Mouse (Mus musculus) heart, embryonic 10.5 days (tissue): ENCODE data around the gene Lgals2. TPM values are rescaled to one million over a fixed set of nuclear protein-coding genes. Genes with fewer than 3 reads are reported as not detected.

Experiments
- DNase-seq: peaks from one replicate; pipeline ENCODE4 v3.0.0-alpha.2; 2017; ENCODE audit warnings: low spot score
- H3K27ac ChIP-seq: fragments of 300-500 bp; sonication (generic); 2 replicates; pipeline ENCODE4 v1.5.1; 2016; ENCODE audit warnings: mild to moderate bottlenecking
- H3K27me3 ChIP-seq: fragments of 300-500 bp; sonication (generic); 2 replicates; pipeline ENCODE4 v1.6.1; 2016; ENCODE audit warnings: mild to moderate bottlenecking; ENCODE audit not compliant: poor library complexity, insufficient read depth, severe bottlenecking
- H3K36me3 ChIP-seq: fragments of 300-500 bp; sonication (generic); 2 replicates; pipeline ENCODE4 v1.6.1; 2016; ENCODE audit warnings: mild to moderate bottlenecking, moderate library complexity
- H3K4me1 ChIP-seq: fragments of 300-500 bp; sonication (generic); 2 replicates; pipeline ENCODE4 v1.6.1; 2016; ENCODE audit warnings: mild to moderate bottlenecking
- H3K4me3 ChIP-seq: fragments of 300-500 bp; sonication (generic); 2 replicates; pipeline ENCODE4 v1.5.1; 2016; ENCODE audit warnings: mild to moderate bottlenecking, moderate library complexity
- H3K9me3 ChIP-seq: fragments of 300-500 bp; sonication (generic); 2 replicates; pipeline ENCODE4 v1.6.1; 2016; ENCODE audit warnings: mild to moderate bottlenecking, moderate library complexity
- WGBS: fragments of 180-500 bp; shearing (Covaris S2); methylation state at CpG from one replicate; pipeline ENCODE4 v1.1.7; 2016; 5-methylcytosine and 5-hydroxymethylcytosine counted together
- polyA plus RNA-seq: library from polyadenylated mRNA; unstranded; fragments of >200 nt; fragmentation: Nextera tagmentation; extraction: Ambion mirVana; gene quantifications from 2 replicates; pipeline ENCODE4 v1.2.1, GENCODE M21; 2016

Lgals2 gene
- polyA plus RNA-seq, 1 experiment from 2014 or later: 2.2 TPM

DNA sequence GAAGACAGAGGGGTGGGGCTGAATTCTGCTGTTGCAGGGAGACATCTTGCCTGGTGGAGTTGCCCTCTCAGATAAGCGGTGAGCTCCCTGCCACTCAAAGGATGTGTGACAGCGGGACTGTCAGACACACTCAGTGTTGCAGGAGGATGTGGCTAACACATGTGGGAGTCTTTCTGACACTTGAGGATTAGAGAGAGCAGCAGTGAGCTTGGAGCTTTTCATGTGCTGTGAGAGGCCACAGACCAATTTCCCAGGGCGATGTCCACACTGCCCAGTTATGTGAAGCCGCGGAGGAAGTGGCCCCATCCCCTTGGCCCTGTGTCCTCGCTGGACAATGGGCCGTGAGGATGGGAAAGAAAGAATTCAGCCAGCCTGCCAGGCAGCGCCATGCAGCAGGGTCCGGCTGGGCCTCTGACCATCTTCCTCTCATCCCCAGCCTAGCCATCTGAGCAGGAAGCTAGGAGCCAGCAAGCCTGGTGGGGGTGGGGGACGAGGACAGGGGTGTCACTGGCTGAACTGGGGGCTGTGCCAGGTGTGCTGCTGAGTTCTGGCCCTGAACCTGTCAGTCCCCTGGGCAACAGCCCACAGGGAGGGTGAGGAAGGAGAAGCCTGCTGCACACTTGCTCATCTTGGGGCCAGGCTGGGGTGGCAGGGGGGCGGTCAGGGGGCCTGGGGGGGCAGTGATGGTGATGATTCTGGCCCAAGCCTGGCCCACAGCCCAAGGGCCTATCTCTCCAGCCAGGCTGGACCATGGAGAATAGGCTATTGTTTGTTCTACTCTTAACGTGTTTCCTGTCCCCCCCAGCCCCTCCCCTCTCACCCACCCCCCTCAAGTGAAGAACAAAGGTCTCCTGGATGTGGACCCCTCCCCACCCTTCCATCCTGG, 19.9 kb downstream of the Lgals2 start:
- Histone ChIP-seq H3K9me3 (no peaks in the 10 kb centered on the region), H3K4me3 (no peak overlapping the region), H3K27ac (peak overlapping the region; percentile 94), H3K4me1 (peaks cover 76% of the 10 kb centered on the region), H3K36me3 (no peaks in the 10 kb centered on the region), H3K27me3 (0 out of 2 replicates have a peak, but pooled peaks cover 4% of the 10 kb centered on the region)
- no peak for DNase-seq
- 9% methylated on average over 11 of the region's 12 CpGs for WGBS

DNA sequence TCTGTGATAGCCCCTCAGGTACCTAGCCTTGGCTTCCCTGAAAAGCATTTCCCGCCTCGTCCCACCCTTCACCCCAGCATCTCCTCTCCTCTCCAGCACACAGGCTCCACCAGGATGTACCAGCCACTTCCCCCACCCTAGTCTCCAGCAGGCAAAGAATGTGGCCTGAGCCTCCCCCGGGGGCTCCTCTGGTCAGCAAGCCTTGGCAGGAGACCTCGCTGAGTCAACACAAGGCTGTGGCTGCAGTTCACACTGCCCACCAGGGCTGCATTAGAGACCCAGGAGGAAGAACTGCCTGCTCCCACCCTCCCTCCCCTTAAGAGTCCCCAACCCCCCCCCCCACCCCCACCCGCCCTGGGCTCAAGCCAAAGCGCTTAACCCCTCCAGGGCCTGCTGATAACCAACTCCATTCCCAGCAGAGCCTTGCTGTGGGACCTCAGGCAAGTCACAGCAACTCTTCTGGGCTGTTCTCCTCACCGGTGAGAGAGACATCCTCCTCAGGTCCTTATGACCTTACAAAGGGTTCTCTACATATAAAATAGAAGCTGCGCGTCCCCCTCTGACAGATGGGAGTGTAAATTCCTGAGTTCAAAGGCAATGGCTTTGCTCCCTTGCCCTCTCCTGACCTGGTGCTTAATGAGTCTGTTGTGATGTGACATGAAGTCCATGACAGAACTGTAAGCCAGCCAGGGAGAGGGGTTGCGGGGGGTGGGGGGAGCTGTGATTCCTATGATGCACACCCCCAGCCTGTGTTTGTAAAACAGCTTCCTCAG, 20.9 kb downstream of the Lgals2 start:
- no peak for DNase-seq
- H3K4me1 ChIP-seq: peaks cover 66% of the 10 kb centered on the region
- peak overlapping the region; percentile 94 for H3K27ac ChIP-seq
- 23% methylated on average over 10 of the region's 10 CpGs for WGBS
- no peak overlapping the region for H3K4me3 ChIP-seq
- H3K9me3 ChIP-seq: no peaks in the 10 kb centered on the region
- H3K36me3 ChIP-seq: no peaks in the 10 kb centered on the region
- H3K27me3 ChIP-seq: no peaks in the 10 kb centered on the region

DNA sequence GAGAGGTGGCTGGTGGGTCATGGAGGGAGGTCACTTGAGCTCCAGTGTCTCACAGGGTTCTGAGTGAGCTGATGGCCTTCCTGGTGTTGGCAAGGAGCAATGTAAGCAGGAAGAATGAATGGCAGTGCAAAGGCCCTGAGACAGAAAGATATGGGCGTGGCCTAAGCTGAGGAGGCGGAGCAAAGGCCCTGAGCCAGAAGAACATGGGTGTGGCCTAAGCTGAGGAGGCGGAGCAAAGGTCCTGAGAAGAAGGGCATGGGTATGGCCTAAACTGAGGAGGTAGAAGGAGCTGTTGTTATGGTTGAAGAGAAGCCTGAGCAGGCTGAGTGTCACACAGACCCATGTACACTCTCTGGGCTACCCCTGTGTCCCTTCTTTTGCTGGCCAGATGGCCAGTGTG, 21.7 kb downstream of the Lgals2 start:
- Histone ChIP-seq H3K4me1 (peaks cover 64% of the 10 kb centered on the region), H3K27ac (peak overlapping the region; percentile 94), H3K36me3 (no peaks in the 10 kb centered on the region), H3K4me3 (no peak overlapping the region), H3K9me3 (no peaks in the 10 kb centered on the region), H3K27me3 (peaks cover 3% of the 10 kb centered on the region; the same call in 1 of the 2 replicates)
- 82% methylated on average over 3 of the region's 3 CpGs for WGBS
- no peak for DNase-seq

DNA sequence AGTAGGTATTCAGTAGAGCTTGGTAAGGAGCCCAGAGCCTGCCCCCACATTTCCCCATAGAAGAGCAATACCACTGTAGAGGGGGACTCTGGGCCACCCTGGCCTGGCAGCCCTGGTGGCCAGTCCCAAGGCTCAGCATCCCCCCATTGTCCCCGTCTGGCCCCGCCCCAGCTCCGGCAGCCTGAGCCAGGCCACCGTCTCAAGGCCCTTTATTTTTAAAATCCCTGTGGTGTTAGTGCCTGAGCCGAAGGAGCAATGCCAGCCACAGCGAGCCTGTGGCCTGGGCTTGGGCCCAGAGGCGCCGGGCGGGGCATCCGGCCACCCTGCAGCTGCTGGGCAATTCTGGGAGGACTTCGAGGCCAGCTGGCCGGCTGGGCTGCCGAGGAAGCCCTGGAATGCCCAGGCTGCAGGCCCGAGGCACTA, 22.6 kb downstream of the Lgals2 start:
- Histone ChIP-seq H3K4me3 (peak overlapping the region; percentile 36), H3K36me3 (no peaks in the 10 kb centered on the region), H3K9me3 (no peaks in the 10 kb centered on the region), H3K27ac (peak overlapping the region; percentile 94), H3K27me3 (peaks cover 11% of the 10 kb centered on the region), H3K4me1 (peaks cover 71% of the 10 kb centered on the region)
- 18% methylated on average over 14 of the region's 14 CpGs for WGBS
- no peak for DNase-seq

- Histone ChIP-seq H3K27me3 (peaks cover 18% of the 10 kb centered on the region), H3K36me3 (no peaks in the 10 kb centered on the region), H3K27ac (peak overlapping the region; percentile 94), H3K9me3 (no peaks in the 10 kb centered on the region), H3K4me1 (peaks cover 71% of the 10 kb centered on the region), H3K4me3 (peak overlapping the region; percentile 36)
- WGBS: 36% methylated on average over 19 of the region's 19 CpGs
- DNase-seq: no peak
Observed at GRCm38 (mm10) chr15:78831720-78832657, 23.3 kb downstream of the Lgals2 start.

- peak overlapping the region; percentile 94 for H3K27ac ChIP-seq
- no peak for DNase-seq
- peaks cover 69% of the 10 kb centered on the region for H3K4me1 ChIP-seq
Observed at GRCm38 (mm10) chr15:78830742-78831719, 24.3 kb downstream of the Lgals2 start.

DNA sequence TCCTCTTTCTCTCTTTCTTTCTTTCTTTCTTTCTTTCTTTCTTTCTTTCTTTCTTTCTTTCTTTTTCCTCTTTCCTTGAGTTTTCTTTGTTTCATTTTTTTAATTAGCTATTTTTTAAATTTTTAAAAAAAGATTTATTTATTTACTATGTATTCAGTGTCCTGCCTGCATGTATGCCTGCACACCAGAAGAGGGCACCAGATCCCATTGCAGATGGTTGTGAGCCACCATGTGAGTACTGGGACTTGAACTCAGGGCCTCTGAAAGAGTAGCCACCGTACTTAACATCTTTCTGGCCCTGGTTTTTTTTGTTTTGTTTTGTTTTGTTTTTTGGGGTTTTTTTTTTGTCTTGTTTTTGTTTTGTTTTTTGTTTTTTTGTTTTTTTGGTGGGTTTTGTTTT, 25.7 kb downstream of the Lgals2 start:
- Histone ChIP-seq H3K4me3 (no peak overlapping the region), H3K4me1 (peaks cover 55% of the 10 kb centered on the region), H3K9me3 (no peaks in the 10 kb centered on the region), H3K27me3 (peaks cover 27% of the 10 kb centered on the region), H3K27ac (no peak overlapping the region), H3K36me3 (no peaks in the 10 kb centered on the region)
- DNase-seq: no peak
- 95% methylated on average over 1 of the region's 1 CpGs for WGBS

More at GRCm38 (mm10) chr15:78830742-78831719, 24.3 kb downstream of the Lgals2 start:
- Histone ChIP-seq H3K36me3 (no peaks in the 10 kb centered on the region), H3K4me3 (no peak overlapping the region), H3K27me3 (peaks cover 22% of the 10 kb centered on the region), H3K9me3 (no peaks in the 10 kb centered on the region)
- WGBS: 56% methylated on average over 10 of the region's 10 CpGs

GRCm38 (mm10) chr15:78828315-78828714, 27.0 kb downstream of the Lgals2 start:
- WGBS: 10% methylated on average over 5 of the region's 5 CpGs
- Histone ChIP-seq H3K27me3 (peaks cover 27% of the 10 kb centered on the region), H3K36me3 (no peaks in the 10 kb centered on the region), H3K4me1 (peaks cover 41% of the 10 kb centered on the region), H3K27ac (peak overlapping the region; percentile 44; the same call in 1 of the 2 replicates), H3K4me3 (no peak overlapping the region), H3K9me3 (no peaks in the 10 kb centered on the region)
- no peak for DNase-seq

GRCm38 (mm10) chr15:78826213-78827204, 28.8 kb downstream of the Lgals2 start:
- Histone ChIP-seq H3K4me3 (no peak overlapping the region), H3K4me1 (peaks cover 23% of the 10 kb centered on the region), H3K27me3 (peaks cover 27% of the 10 kb centered on the region), H3K9me3 (no peaks in the 10 kb centered on the region), H3K36me3 (no peaks in the 10 kb centered on the region), H3K27ac (0 out of 2 replicates have a peak overlapping the region, but pooled peaks have one; percentile 17)
- 22% methylated on average over 28 of the region's 28 CpGs for WGBS
- DNase-seq: no peak

DNA sequence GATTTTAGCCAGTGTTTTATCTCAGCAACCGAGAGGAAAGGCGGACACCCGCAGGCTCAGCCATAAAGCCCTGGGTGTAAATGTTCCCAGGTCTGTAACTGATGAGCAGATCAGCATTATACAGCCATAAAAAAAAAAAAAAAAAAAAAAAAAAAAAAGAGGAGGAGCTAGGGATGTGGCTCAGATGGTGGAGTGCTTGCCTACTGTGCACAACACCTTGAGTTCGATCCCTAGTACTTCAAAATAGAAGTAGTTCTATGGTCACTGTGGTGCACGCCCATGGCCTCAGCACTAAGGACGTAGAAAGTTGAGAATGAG, 39.3 kb downstream of the Lgals2 start:
- Histone ChIP-seq H3K9me3 (no peaks in the 10 kb centered on the region), H3K4me1 (peaks cover 16% of the 10 kb centered on the region; the same call in 1 of the 2 replicates), H3K4me3 (no peak overlapping the region), H3K36me3 (no peaks in the 10 kb centered on the region), H3K27ac (no peak overlapping the region), H3K27me3 (peaks cover 13% of the 10 kb centered on the region; the same call in 1 of the 2 replicates)
- WGBS: 44% methylated on average over 6 of the region's 6 CpGs
- DNase-seq: no peak
